Mouse (Mus musculus): ENCODE measurements around the gene Tsc22d4. TPM values are rescaled to one million over a fixed set of nuclear protein-coding genes. Genes with fewer than 3 reads are reported as not detected.
A peak's percentile ranks its signal among the peaks of the same experiment; 100 is the strongest.

The Tsc22d4 gene
- polyA plus RNA-seq, 1 experiment from 2014 or later: 144 TPM

GRCm38 (mm10) chr5:137768475-137768874, 22.9 kb downstream of the Tsc22d4 start:
- Histone ChIP-seq H3K4me2 (no peak overlapping the region), H3K9me3 (replicated peaks) (0 out of 2 replicates have a peak, but pooled peaks cover 4% of the 10 kb centered on the region), H3K27ac (ENCODE audit: poor library complexity, severe bottlenecking) (no peak overlapping the region), H3K4me1 (replicated peaks) (peaks cover 9% of the 10 kb centered on the region), H3K9ac (no peak overlapping the region), H3K27me3 (replicated peaks) (no peaks in the 10 kb centered on the region), H3K36me3 (peaks cover 6% of the 10 kb centered on the region; the same call in 1 of the 2 replicates), H3K4me3 (no peak overlapping the region)
- 64% methylated on average over 1 of the region's 1 CpGs for WGBS
- no peak for ATAC-seq (ENCODE audit: insufficient number of reproducible peaks, low FRiP score)

GRCm38 (mm10) chr5:137770709-137771108, 25.2 kb downstream of the Tsc22d4 start:
- ATAC-seq (ENCODE audit: insufficient number of reproducible peaks, low FRiP score): peak; percentile 65; the same call in 1 of the 2 replicates
- 42% methylated on average over 2 of the region's 2 CpGs for WGBS
- Histone ChIP-seq H3K27ac (ENCODE audit: poor library complexity, severe bottlenecking) (no peak overlapping the region), H3K4me1 (replicated peaks) (peaks cover 9% of the 10 kb centered on the region), H3K4me3 (no peak overlapping the region), H3K27me3 (replicated peaks) (no peaks in the 10 kb centered on the region), H3K4me2 (no peak overlapping the region), H3K9me3 (replicated peaks) (0 out of 2 replicates have a peak, but pooled peaks cover 4% of the 10 kb centered on the region), H3K36me3 (peaks cover 5% of the 10 kb centered on the region; the same call in 1 of the 2 replicates), H3K9ac (no peak overlapping the region)

- ATAC-seq (ENCODE audit: insufficient number of reproducible peaks, low FRiP score): no peak
These were observed 27.2 kb downstream of the Tsc22d4 start for GRCm38 (mm10) chr5:137772755-137773154.

GRCm38 (mm10) chr5:137775587-137776290, 30.2 kb downstream of the Tsc22d4 start:
- Histone ChIP-seq H3K9me3 (replicated peaks) (no peaks in the 10 kb centered on the region), H3K4me1 (replicated peaks) (peaks cover 32% of the 10 kb centered on the region), H3K4me2 (no peak overlapping the region), H3K4me3 (no peak overlapping the region), H3K9ac (no peak overlapping the region), H3K36me3 (peaks cover 8% of the 10 kb centered on the region), H3K27me3 (replicated peaks) (no peaks in the 10 kb centered on the region), H3K27ac (ENCODE audit: poor library complexity, severe bottlenecking) (no peak overlapping the region)
- WGBS: 86% methylated on average over 2 of the region's 2 CpGs
- ATAC-seq (ENCODE audit: insufficient number of reproducible peaks, low FRiP score): no peak

More at GRCm38 (mm10) chr5:137772755-137773154, 27.2 kb downstream of the Tsc22d4 start:
- H3K4me2 ChIP-seq: no peak overlapping the region
- H3K9ac ChIP-seq: no peak overlapping the region
- H3K36me3 ChIP-seq: no peaks in the 10 kb centered on the region
- no peak overlapping the region for H3K4me3 ChIP-seq
- no peaks in the 10 kb centered on the region for H3K9me3 ChIP-seq (replicated peaks)
- H3K27ac ChIP-seq (ENCODE audit: poor library complexity, severe bottlenecking): no peak overlapping the region
- peaks cover 16% of the 10 kb centered on the region; the same call in 1 of the 2 replicates for H3K4me1 ChIP-seq (replicated peaks)
- no peaks in the 10 kb centered on the region for H3K27me3 ChIP-seq (replicated peaks)

- peaks cover 15% of the 10 kb centered on the region for H3K36me3 ChIP-seq
- ATAC-seq (ENCODE audit: insufficient number of reproducible peaks, low FRiP score): no peak
- no peak overlapping the region for H3K4me3 ChIP-seq
- no peak overlapping the region for H3K9ac ChIP-seq
- H3K27ac ChIP-seq (ENCODE audit: poor library complexity, severe bottlenecking): peak overlapping the region; percentile 15; the same call in 1 of the 2 replicates
- no peaks in the 10 kb centered on the region for H3K9me3 ChIP-seq (replicated peaks)
- 42% methylated on average over 5 of the region's 5 CpGs for WGBS
- H3K4me2 ChIP-seq: no peak overlapping the region
- peaks cover 32% of the 10 kb centered on the region for H3K4me1 ChIP-seq (replicated peaks)
- H3K27me3 ChIP-seq (replicated peaks): no peaks in the 10 kb centered on the region
These were observed 30.9 kb downstream of the Tsc22d4 start for GRCm38 (mm10) chr5:137776408-137776918.

GRCm38 (mm10) chr5:137777267-137777845, 31.8 kb downstream of the Tsc22d4 start:
- no peak overlapping the region for H3K4me3 ChIP-seq
- no peak for ATAC-seq (ENCODE audit: insufficient number of reproducible peaks, low FRiP score)
- peaks cover 37% of the 10 kb centered on the region for H3K4me1 ChIP-seq (replicated peaks)
- no peaks in the 10 kb centered on the region for H3K27me3 ChIP-seq (replicated peaks)
- no peaks in the 10 kb centered on the region for H3K9me3 ChIP-seq (replicated peaks)
- H3K36me3 ChIP-seq: peaks cover 24% of the 10 kb centered on the region
- no peak overlapping the region for H3K9ac ChIP-seq
- no peak overlapping the region for H3K4me2 ChIP-seq
- WGBS: 75% methylated on average over 7 of the region's 7 CpGs
- no peak overlapping the region; the same call in 1 of the 2 replicates for H3K27ac ChIP-seq (ENCODE audit: poor library complexity, severe bottlenecking)

GRCm38 (mm10) chr5:137778635-137779034, 33.1 kb downstream of the Tsc22d4 start, which contains the start of gene Ppp1r35:
Gene Ppp1r35 (plus strand): TSS chr5:137778849.
- Histone ChIP-seq H3K9ac (peak within 1 kb of the TSS; percentile 87), H3K4me1 (replicated peaks) (peaks cover 44% of the 10 kb centered on the region), H3K27ac (ENCODE audit: poor library complexity, severe bottlenecking) (peak within 1 kb of the TSS; percentile 76), H3K36me3 (peaks cover 37% of the 10 kb centered on the region), H3K27me3 (replicated peaks) (no peaks in the 10 kb centered on the region), H3K4me2 (peak within 1 kb of the TSS; percentile 96), H3K4me3 (peak within 1 kb of the TSS; percentile 62), H3K9me3 (replicated peaks) (no peaks in the 10 kb centered on the region)
- WGBS: under 1% methylated on average over 31 of the region's 31 CpGs
- ATAC-seq (ENCODE audit: insufficient number of reproducible peaks, low FRiP score): peak; percentile 92

GRCm38 (mm10) chr5:137779053-137779933, 33.8 kb downstream of the Tsc22d4 start:
- Histone ChIP-seq H3K4me3 (peak overlapping the region; percentile 62), H3K4me2 (peak overlapping the region; percentile 96), H3K36me3 (peaks cover 43% of the 10 kb centered on the region), H3K4me1 (replicated peaks) (peaks cover 50% of the 10 kb centered on the region), H3K9me3 (replicated peaks) (no peaks in the 10 kb centered on the region), H3K27ac (ENCODE audit: poor library complexity, severe bottlenecking) (peak overlapping the region; percentile 76), H3K9ac (peak overlapping the region; percentile 87), H3K27me3 (replicated peaks) (no peaks in the 10 kb centered on the region)
- peak; percentile 52 for ATAC-seq (ENCODE audit: insufficient number of reproducible peaks, low FRiP score)
- WGBS: under 1% methylated on average over 83 of the region's 83 CpGs

- H3K27me3 ChIP-seq (replicated peaks): no peaks in the 10 kb centered on the region
- no peaks in the 10 kb centered on the region for H3K9me3 ChIP-seq (replicated peaks)
- no peak overlapping the region for H3K9ac ChIP-seq
- H3K4me3 ChIP-seq: no peak overlapping the region
- H3K27ac ChIP-seq (ENCODE audit: poor library complexity, severe bottlenecking): no peak overlapping the region
- peaks cover 55% of the 10 kb centered on the region for H3K4me1 ChIP-seq (replicated peaks)
- 92% methylated on average over 7 of the region's 7 CpGs for WGBS
- peaks cover 50% of the 10 kb centered on the region for H3K36me3 ChIP-seq
- no peak overlapping the region for H3K4me2 ChIP-seq
- ATAC-seq (ENCODE audit: insufficient number of reproducible peaks, low FRiP score): no peak
These were observed 36.1 kb downstream of the Tsc22d4 start for GRCm38 (mm10) chr5:137781661-137782060.

- no peaks in the 10 kb centered on the region for H3K9me3 ChIP-seq (replicated peaks)
- peak overlapping the region; percentile 93 for H3K4me2 ChIP-seq
- H3K27ac ChIP-seq (ENCODE audit: poor library complexity, severe bottlenecking): no peak overlapping the region
- ATAC-seq (ENCODE audit: insufficient number of reproducible peaks, low FRiP score): no peak
- 83% methylated on average over 13 of the region's 13 CpGs for WGBS
- no peaks in the 10 kb centered on the region for H3K27me3 ChIP-seq (replicated peaks)
- peaks cover 51% of the 10 kb centered on the region for H3K4me1 ChIP-seq (replicated peaks)
- peak overlapping the region; percentile 80 for H3K4me3 ChIP-seq
- H3K36me3 ChIP-seq: peaks cover 50% of the 10 kb centered on the region
- H3K9ac ChIP-seq: peak overlapping the region; percentile 97
These were observed 37.4 kb downstream of the Tsc22d4 start for GRCm38 (mm10) chr5:137782776-137783522.

Measured in heart, embryonic 12.5 days (tissue).